Mouse (Mus musculus) c-Kit-positive CD71-positive TER-119-negative erythroid progenitor cells, embryonic 14.5 days (primary cell): ENCODE results near the gene Arpc2.

Source experiments
- DNase-seq: peaks from one replicate; pipeline ENCODE4 v3.0.0-alpha.2; 2013; ENCODE audit warnings: low read depth

The Arpc2 gene

DNA sequence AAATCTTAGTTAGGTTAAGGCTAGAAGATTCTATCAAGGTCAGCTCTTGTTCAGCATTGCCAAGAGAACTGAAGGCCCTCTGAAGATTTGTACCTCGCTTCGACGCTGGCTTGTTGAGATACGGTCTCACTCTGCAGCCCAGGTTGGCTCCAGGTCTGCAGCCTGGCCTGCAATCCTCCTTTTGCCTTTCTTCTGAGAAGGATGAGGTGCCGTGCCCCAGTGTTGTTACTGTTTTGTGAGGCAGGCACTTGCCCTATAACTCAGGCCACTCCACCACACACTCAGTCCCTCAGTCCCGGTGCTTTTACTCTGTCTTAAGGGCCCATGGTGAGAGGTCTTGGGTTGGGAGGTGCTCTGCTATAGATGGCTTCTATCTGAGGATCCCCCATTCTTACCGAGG is 66.3 kb downstream of the Arpc2 start:
- DNase-seq, result no peak

DNA sequence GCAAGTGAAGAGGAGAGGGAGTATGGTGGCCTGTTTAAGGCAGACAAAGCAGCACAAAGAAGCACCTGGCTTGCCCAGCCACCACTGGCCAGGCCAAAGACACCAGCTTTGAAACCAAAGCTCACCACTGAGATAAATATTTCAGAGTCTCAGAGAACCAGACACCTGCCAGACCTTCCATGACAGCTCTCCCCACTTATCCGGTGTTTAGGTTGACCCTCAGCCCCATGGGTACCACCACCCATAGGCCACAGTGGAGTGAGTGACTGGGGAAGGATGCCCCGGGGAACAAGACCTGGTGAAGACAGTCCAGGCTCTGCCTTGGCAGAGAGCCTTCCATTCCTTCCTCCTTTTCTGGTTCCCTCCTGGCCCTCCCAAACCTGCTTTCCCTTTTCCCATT is 67.0 kb downstream of the Arpc2 start:
- no peak for DNase-seq

DNA sequence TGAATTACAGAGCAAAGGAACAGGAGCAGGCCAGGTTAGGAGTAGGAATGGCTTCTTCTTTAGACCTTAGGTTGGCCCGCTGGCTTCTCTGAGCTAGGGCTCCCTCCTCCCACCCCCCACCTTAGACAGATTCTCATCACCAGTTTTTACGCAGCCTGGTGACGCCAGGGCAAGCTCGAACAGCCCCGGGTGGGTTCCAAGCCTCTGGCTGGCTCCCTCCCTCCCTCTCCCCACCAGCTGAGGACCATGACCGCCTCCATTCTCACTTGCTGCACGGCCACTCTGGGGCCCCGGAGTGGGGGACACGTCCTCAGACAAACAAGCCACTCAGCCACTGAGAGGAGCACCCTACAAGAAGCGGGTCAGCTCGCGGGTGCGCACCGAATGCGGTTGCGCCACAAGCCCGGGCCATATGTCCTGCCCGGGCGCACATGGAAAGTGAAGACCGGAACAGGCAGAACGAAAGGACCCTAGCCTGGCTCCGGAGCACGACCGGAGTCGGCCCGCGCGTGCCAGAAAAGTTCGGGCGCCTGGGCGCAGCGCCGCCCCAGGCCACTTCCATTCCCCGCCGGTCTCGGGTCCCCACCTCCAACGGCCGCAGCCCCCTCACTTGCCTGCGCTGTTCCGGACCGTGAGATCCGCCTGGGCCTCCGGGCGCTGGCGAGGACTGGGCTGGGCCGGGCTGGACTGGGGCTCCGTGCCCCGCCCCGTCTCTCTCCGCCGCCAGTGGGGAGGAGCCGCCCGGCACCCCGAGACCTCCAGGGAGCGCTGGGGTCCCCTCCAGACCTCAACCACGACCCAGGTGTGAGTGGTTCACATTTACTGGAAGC is 67.8 kb downstream of the Arpc2 start:
- no peak for DNase-seq

DNA sequence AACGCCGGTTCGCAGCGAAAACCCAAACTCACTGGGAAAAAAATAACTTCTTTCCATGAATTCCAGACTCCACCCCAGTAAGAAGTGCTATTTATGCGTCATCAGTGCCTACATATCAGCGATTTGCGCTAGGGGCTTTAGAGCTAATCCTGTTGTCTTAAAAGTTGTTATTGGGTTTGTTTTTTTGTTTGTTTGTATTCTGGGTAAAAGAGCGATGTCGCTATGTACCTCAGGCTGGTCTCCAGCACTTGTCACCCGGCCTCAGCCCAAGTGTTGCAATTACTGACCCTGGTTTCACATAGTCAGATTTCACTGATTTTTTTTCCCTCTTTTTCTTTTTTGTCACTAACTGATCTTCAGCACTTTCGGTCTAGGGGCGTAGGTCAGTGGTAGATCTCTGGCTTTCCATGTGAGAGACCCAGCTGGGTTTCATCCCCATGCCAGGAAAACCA is 68.5 kb downstream of the Arpc2 start:
- no peak for DNase-seq

DNA sequence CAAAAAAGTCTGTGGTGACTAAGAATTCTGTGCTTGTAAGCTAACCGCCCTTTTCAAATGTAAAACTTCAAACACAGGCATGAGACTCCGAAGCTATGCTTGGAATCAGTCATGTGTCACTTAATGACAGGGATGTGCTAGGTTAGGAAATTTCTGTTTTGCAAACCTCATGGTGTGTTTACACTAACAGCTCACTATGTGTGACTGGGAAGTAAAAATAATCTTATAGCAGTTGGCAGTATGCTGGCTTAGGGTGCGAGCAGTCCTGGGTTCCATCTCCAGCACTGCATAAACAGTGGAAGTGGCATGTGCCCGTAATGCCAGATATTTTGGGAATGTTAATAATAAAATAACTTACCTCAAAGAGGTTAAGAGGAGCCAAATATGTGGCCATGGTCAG is 69.1 kb downstream of the Arpc2 start:
- DNase-seq, result no peak

DNA sequence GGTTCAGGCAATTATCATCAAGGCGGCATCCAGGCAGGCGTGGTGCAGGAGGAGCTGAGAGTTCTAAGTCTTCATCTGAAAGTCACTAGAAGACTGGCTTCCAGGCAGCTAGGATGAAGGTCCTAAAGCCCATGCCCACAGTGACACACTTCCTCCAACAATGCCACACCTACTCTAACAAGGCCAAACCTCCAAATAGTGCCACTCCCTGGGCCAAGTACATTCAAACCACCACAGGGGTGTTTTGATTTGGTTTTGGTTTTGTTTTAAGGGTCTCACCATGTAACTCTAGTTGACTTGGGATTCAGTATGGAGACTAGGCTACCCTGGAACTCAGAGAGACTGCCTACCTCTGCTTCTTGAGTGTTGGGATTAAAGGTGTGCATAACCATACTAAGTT is 69.6 kb downstream of the Arpc2 start, which contains the start of gene Tmbim1:
Gene Tmbim1 (minus strand): TSS at position 101 of the 400 bp plus-strand sequence.
- no peak for DNase-seq

DNA sequence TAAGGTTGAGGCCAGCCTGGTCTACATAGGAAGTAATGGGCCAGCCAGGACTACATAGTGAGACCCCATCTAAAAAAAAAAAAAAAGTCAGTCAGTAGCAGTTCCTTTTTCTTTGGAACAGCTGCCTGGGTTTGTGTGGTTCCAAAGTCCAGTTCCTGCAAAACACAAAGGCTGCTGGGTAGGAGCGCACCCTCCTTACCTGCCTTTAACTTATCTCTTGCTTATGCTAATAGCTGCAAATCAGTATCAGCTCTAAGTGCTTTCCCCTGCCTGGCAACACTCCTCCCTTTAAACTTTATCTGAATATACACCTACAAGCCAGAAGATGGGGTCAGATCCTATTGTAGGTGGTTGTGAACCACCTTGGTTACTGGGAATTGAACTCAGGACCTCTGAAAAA is 71.3 kb downstream of the Arpc2 start:
- DNase-seq, result no peak

DNA sequence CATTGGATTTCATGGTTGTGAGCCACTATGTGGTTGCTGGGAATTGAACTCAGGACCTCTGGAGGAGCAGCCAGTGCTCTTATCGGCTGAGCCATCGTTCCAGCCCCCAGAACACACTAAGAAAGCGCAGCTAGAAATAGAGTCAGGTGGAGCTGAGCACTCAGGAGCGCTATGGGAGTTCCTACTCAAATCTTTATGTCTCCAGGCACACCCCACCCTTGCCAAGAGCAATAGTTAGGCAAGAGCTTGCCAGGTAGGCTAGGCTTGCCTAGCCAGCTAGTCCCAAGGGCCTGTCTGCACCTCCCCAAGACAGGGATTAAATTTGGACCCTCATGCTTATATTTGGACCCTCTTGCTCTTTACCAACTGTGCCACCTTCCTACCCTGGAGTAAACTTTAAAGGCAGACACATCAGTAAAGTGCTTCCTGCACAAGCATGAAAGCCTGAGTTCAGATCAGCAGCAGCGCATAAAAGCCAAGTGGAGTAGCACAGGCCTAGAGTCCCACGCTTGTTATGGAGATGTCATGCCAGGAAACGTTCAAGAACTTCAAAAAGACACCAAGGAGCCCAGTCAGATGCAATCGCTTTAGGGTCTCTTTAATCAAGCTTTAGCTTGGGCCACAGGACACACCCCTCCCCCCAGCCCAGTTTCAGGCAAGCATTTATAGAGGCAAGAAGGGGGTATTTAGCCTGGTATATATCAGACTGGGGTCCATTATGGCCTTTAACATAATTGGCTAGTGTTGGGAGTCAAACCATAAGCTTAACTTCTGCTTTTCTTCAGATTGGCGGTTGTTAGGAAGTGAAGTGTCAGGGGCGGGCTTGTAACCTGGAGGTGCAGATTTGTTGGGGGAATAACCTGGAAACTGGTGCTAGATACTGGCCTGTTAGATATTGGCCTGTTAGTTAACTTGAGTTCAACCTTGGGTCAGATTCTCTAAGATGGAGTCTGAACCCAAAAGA is 72.4 kb downstream of the Arpc2 start:
- DNase-seq, result no peak

DNA sequence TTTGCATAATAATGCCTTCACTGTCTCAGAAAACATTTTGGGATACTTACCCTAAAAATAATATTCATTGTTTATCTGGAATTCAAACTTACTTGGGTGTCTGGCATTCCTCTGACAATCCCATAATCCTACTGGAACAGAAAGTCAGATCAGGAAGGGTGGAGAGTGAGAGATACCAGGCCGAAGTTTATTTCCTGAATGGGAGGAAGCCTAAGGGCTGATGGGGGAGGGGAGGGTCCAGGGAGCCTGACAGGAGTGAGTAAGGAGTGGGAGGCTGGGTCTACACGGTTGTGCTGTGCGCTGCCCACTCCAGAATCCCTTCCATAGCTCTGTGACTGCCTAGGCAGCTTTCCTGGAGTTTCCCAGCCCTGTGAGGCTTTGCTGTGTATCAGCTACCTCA is 73.9 kb downstream of the Arpc2 start:
- DNase-seq, result no peak

DNA sequence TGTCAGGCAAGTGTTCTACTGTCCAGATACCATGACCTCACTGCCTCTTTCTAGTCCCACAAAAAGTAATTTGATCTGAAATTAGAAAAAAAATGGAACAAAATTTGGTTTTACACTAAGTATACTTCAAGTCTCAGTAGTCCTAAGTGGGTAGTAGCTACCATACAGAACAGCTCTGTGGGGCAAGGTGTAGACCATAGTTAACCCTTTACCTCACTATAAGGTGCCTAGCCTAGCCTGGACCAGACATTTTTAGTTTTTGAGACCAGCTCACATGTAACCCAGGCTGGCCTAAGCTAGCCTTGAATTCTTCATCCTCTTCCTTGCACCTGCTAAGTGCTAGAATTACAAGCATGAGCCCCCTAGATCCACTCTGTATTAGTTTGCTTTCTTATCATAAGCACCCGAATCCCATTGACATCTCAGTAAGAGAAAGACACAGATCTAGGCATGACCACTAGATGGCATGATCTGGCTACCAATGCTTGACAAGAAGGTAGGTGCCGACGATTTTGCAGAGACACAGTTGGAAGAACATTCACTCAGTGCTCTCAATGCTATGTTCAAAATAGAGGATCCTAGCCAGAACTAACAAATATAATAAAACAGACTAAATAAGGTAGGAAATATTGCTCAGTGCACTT is 77.3 kb downstream of the Arpc2 start:
- DNase-seq, result peak; percentile 68

DNA sequence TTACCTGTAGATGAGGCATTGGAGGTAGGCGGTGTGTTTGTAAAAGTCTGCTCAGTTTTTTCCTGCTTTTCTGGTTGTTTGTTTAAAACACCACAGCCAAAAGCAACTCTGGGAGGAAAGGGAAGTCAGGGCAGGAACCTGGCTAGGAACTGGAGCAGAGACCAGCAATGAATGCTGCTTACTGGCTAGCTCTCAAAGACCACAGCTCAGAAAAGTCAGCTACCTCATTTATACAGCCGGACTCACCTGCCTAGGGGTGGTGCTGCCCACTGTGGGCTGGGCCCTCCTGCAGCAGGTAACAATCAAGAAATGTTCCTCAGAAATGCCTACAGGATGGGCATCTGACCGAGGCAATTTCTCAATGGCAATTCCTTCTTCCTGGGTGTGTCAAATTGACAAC is 78.9 kb downstream of the Arpc2 start:
- DNase-seq, result no peak

DNA sequence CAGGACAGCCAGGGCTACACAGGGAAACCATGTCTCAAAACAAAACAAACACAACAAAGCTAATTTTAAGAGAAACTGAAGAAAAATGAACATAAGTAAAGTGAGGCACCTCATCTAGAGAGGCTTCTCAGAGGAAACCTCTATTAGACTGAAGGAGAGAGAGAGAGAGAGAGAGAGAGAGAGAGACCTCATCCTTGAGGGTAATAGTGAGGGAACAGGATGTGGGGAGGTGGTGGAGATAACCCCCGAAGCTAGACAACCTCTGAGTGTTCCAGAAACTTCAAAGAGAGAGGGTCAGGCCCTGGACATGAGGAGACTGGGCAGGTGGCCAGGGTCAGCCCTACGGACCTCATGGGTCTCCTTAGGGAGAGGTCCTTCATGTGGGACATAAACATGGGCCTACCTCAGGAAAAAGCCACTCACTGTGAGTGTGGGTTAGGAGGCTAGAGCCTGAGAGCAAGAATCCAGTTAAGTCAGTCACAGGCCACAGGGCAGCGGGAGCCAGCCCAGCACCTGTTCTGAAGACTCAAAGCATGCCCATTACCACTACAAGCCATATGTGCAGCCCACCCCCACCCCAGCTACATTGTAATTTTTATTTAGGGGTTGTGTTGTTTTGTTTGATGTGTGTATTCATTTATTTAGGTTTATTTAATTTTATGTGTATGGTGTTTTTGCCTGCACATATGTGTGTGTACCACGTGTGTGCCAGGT is 80.4 kb downstream of the Arpc2 start:
- no peak for DNase-seq
